Mouse (Mus musculus): ENCODE results near the gene Sdhaf2.
A peak's percentile ranks its signal among the peaks of the same experiment; 100 is the strongest.

The Sdhaf2 gene

DNA sequence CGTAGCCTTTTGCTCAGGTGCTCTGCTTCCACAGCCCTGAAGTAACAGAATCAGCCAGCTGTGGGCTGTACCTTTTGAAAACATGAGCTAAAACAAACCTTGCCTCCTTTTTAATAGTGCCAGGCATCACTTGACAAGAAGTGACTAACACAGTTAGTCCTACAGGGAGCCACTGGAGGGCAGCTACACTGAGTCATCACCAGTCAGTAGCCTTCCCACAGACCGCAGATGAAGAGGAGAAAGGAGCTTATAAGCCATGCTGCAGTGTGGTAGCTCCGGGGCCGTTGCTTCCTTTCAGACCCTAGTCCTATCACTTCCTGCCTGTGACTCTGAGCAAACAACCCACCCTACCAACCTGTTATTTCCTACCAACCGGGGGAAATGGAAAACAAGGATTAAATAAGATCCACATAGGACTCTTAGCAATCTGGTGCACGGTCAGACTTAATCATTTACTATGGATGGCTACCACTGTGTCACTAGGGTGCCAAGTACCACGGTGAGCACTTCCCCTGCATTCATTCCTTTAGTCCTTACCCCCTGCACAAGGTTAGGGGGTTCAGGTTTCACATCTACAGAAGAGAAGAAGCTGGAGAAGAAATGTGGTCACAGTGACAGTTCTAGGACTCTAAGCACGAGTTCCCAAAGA, 28.3 kb downstream of the Sdhaf2 start:
- no peak for DNase-seq (ENCODE audit: low spot score in 2 of 2)

DNA sequence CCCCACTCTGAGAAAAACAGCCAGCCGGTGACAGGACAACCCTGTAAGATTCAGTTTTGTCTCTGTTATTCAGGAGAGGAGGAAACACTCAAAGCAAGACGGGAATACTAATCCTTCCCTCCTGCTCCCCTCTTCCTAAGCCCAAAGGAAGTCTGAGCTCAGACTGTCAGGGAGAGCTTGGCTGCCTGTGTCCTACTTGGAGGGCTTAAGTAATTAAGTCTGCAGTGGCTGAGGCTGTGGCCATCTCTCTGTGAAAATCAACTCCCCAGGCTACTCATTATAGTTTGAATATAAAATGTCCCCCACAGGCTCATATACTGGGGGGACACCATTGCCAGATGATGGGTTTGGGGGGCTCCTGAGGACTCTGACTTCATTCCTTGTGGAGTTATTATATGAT, 29.0 kb downstream of the Sdhaf2 start:
- no peak for DNase-seq (ENCODE audit: low spot score in 2 of 2)

GRCm38 (mm10) chr19:10495670-10496069, 30.3 kb downstream of the Sdhaf2 start:
- DNase-seq (ENCODE audit: low spot score in 2 of 2), result no peak

GRCm38 (mm10) chr19:10486264-10486738, 39.6 kb downstream of the Sdhaf2 start:
- peak in 1 of 2 experiments; percentile 21 for DNase-seq (ENCODE audit: low spot score in 2 of 2)

- no peak for DNase-seq (ENCODE audit: low spot score in 2 of 2)
These were observed 43.2 kb downstream of the Sdhaf2 start, which contains the start of gene Ppp1r32 for GRCm38 (mm10) chr19:10482703-10483102. Gene Ppp1r32, minus strand, starts transcription at chr19:10482928.

DNA sequence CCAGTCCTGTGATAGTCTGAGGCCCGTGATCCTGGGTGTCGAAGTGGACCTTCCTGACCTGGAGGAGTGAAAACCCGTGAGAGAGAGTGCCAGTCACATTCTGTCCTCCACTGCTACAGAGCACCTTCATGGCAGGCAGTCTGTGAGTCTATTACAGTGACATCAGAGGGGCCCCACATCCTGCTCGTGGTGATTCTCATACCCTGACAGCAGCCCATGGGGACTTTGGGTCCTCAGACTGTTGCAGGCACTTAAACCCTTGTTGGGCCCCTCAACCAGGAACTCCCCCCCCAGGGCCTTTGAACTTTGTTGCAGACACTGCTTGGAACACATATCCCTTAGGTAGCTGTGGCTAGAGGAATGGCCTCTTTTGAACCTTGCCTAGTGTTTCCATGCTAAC, 46.4 kb downstream of the Sdhaf2 start:
- DNase-seq (ENCODE audit: low spot score in 2 of 2), result no peak

DNA sequence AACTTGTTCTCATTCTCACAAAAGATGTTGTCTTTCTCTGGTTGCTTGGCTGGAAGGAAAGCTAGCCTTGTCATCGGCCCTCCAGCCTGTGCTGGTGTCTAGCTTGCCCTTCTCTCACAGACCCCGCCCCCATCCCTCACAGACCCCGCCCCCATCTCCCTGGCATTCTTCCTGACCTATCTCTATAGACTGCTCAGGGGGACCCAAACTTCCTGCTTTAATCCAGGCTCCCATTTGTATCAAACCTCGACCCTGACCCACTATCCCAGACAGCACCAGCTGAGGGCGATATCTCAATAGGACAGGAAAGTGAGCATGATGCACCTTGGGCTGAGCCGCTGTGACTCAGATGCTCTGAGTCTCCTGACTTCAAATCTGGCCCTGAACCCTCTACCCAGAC, 52.2 kb downstream of the Sdhaf2 start:
- DNase-seq (ENCODE audit: low spot score in 2 of 2), result no peak

DNA sequence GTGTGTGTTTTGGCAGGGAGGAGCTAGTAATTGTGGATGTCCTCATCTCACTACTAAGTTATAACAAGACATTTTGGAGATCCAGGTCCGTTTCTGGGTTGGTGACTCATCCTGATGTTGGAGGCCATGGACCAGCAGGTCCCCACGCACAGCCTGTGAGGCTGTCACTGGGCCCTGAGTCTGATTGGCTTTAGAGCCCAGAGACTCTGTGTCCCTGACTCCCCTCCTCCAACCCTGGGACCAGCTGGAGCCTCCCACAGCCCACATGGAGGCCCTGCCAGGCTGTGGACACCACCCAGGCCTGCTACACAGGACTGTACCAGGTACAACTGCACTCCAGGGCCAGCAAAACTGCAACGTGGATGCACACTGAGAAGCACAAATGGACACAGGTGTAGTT, 53.0 kb downstream of the Sdhaf2 start:
- DNase-seq (ENCODE audit: low spot score in 2 of 2), result no peak

GRCm38 (mm10) chr19:10469171-10469658, 56.7 kb downstream of the Sdhaf2 start:
- peak in 1 of 2 experiments; percentile 23 for DNase-seq (ENCODE audit: low spot score in 2 of 2)

DNA sequence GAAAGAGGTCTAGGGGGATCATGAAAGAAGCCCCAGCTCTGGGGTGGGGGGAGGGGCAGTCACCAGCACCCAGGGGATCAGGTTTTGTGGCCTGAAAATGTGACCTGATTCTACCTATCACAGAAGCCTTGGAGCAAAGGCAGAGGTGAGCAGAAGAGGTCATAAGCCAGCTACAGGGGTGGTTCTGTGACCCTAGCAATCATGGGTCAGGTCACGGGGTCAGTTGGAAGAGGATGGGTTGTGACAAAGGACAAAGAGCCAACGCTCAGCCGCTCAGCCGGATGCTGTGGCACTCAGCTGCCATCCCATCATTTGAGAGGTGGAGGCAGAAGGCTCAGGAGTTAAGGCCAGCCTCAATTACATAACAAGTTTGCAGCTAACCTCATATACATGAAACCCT, 61.5 kb downstream of the Sdhaf2 start:
- DNase-seq (ENCODE audit: low spot score in 2 of 2), result no peak

DNA sequence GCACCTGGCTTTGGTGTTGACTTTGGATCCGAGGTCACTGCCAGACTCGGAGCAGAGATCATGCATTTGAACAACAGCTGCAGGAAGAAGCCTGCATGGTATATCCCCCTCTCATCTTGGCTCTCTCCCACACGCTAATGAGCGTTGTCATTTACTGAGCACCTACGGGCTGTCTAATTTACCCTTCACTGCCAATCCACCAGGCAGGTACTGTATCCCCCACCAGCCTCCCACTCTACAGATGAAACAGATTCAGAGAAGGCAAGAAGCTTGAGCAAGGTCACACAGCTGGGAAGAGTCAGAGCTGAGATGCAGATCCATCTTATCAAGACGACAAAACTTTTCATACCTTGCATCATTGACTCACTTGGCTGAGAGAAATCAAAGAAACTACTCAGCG, 64.4 kb downstream of the Sdhaf2 start:
- no peak for DNase-seq (ENCODE audit: low spot score in 2 of 2)

DNA sequence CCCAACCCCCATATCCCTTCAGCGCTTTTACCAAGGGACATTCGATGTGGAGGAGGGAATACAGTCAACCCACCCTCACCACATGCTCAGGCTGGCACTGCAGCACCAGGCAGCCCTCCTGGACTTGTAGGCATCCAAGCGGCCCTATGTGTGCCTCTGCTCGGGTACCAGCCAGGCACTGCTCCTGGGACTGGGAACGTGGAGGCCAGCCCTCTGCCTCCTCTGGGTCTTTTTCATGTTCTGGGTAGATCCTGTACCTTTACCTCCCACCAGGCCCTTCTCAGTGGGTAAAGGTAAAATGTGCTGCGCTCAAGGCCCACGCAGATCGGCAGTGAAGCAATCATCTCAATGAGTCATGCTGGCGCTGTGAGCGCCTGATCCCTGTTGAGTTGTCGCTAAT, 66.0 kb downstream of the Sdhaf2 start:
- DNase-seq (ENCODE audit: low spot score in 2 of 2), result no peak

GRCm38 (mm10) chr19:10458096-10458495, 67.8 kb downstream of the Sdhaf2 start:
- DNase-seq (ENCODE audit: low spot score in 2 of 2), result no peak

- DNase-seq (ENCODE audit: low spot score in 2 of 2), result no peak
These were observed 68.5 kb downstream of the Sdhaf2 start for GRCm38 (mm10) chr19:10457484-10457800.

DNA sequence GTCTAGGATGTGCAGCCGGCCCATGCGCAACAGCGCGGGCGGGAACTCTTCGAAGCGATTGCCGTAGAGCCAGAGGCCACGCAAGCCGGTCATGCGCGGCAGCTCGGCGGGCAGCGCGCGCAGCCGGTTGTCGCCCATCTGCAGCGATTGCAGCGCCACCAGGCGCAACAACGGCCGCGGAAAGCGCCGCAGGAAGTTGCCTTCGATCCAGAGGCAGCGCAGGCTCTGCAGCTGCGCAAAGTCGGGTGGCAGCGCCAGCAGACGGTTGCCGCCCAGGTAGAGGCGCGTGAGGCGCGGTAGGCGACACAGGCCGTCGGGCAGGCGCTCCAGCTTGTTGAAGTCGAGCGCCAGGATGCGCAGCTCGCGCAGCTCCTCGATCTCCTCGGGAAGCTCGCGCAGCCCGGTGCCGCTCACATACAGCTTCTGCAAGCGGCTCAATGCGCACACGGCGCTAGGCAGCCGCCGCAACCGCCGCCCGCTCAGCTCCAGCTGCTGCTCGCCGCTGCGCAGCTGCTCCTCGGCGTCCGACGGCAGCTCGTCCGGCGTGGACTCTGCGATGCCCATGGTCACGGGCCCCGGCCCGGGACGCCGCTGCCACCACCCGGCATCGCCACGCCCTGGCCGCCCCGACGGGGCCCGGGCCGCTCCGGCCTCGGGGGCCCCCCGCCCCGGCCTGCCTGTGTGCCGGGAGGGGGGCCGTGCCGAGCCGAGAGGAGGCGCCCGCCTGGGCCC, 69.0 kb downstream of the Sdhaf2 start, which contains the start of gene Lrrc10b:
Lrrc10b (minus strand) TSS at position 722 of the 732 bp plus-strand sequence.
- peak; percentile 53 to 75 for DNase-seq (ENCODE audit: low spot score in 2 of 2)

DNA sequence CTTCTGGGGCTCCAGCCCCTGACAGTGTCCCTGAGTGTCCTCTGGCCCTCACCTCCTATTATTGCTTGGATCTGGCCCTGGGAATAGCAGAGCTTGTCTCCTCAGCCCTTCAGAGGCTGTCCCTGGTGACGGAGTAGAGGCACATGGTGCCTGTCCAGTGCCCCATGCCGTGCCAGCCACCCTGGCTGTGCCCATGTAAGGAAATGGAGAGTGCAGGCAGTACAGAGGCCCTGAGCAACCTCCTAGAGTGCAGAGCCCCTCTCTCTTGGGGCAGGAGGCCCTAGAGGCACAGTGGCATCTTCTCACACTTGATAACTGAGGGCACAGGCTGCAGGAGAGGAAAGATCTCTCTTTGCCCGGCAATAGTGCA, 70.5 kb downstream of the Sdhaf2 start:
- no peak for DNase-seq (ENCODE audit: low spot score in 2 of 2)

GRCm38 (mm10) chr19:10454718-10455436, 71.1 kb downstream of the Sdhaf2 start:
- no peak for DNase-seq (ENCODE audit: low spot score in 2 of 2)

All from spleen, postnatal 4 days (tissue).